Mouse (Mus musculus) monocyte, adult 2 months (primary cell): Measurements from ENCODE around the gene Fut11.

Experiments
- DNase-seq, 2 experiments: peaks; one replicate each; pipeline ENCODE4 v3.0.0; 2022; ENCODE audit warnings: low spot score in 2 of 2, low read depth in 1 of 2

Fut11 gene

GRCm38 (mm10) chr14:20713832-20714231 is 19.1 kb downstream of the Fut11 start:
- no peak for DNase-seq

DNA sequence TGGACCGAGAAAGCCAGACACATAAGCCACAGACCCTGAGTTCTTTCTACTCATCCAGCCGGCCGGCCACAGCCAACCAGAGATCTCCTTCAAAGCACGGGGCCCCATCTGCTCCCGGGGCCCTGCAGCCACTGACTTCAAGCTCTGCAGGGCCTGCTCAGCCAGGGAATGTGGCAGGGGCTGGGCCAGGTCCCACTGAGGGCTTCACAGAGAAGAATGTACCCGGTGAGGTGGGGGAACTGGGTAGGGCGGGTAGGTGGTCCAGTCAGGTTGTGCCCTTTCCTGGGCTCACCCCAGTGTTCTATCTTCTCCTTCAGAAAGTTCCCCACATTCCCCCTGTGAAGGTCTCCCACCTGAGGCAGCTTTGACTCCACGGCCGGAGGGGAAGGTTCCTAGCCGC is 23.7 kb downstream of the Fut11 start:
- no peak for DNase-seq

- no peak for DNase-seq
These were observed 25.0 kb downstream of the Fut11 start for GRCm38 (mm10) chr14:20719767-20720166.

DNA sequence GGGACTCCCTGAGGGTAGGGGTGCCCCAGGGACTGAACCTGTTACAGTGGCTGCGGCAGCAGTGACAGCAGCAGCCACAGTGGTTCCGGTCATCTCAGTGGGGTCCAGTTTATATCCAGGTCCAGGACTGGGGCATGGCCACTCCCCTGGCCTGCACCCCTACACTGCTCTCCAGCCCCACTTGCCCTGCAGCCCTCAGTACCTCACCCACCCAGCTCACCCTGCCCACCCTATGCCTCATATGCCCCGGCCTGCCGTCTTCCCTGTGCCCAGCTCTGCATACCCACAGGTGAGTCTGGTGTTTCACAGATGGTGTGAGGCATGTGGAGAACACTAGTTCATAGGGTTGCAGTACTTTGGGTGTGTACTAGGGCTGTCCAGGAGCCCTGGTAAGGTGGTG is 26.6 kb downstream of the Fut11 start:
- DNase-seq, result no peak

GRCm38 (mm10) chr14:20723006-20723405 is 28.2 kb downstream of the Fut11 start:
- no peak for DNase-seq

GRCm38 (mm10) chr14:20724043-20724442 is 29.3 kb downstream of the Fut11 start:
- DNase-seq, result no peak

GRCm38 (mm10) chr14:20725660-20726339 is 31.0 kb downstream of the Fut11 start:
- no peak for DNase-seq

GRCm38 (mm10) chr14:20729871-20730270 is 35.1 kb downstream of the Fut11 start:
- no peak for DNase-seq

- no peak for DNase-seq
These were observed 36.3 kb downstream of the Fut11 start for GRCm38 (mm10) chr14:20730853-20731602.

- no peak for DNase-seq
These were observed 38.5 kb downstream of the Fut11 start for GRCm38 (mm10) chr14:20733041-20733951.

- peak; percentile 69 to 83 for DNase-seq
These were observed 39.4 kb downstream of the Fut11 start, which contains the start of gene Ndst2 for GRCm38 (mm10) chr14:20733952-20734774. TSS of gene Ndst2 (minus strand) at chr14:20734562.

GRCm38 (mm10) chr14:20735052-20735451 is 40.3 kb downstream of the Fut11 start:
- no peak for DNase-seq

GRCm38 (mm10) chr14:20735892-20736390 is 41.2 kb downstream of the Fut11 start:
- no peak for DNase-seq

GRCm38 (mm10) chr14:20737306-20737705 is 42.5 kb downstream of the Fut11 start:
- DNase-seq, result peak; percentile 22 to 28

GRCm38 (mm10) chr14:20738511-20738910 is 43.7 kb downstream of the Fut11 start:
- DNase-seq, result no peak

DNA sequence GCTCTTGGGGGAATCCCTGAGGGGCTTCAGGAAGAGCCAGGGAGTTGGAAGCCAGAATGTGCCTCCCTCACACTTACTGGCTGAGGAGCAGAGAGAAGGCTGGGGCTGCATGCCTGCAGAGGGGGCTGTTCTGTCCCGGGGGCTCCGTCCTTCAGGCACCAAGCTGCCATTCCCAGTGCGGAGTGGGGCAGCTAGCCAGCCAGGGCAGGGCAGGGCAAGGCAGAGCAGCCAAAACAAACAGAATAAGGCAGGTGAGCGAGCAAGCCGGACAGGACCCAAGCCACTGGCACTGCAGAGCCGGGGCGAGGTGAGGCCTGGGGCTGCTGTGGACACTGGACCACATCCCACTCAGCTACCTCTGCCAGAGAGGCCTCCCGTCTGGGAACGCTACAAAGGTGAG is 46.5 kb downstream of the Fut11 start:
- DNase-seq, result no peak

GRCm38 (mm10) chr14:20743614-20744013 is 48.8 kb downstream of the Fut11 start:
- no peak for DNase-seq

- DNase-seq, result no peak
These were observed 52.2 kb downstream of the Fut11 start for GRCm38 (mm10) chr14:20746935-20747334.

DNA sequence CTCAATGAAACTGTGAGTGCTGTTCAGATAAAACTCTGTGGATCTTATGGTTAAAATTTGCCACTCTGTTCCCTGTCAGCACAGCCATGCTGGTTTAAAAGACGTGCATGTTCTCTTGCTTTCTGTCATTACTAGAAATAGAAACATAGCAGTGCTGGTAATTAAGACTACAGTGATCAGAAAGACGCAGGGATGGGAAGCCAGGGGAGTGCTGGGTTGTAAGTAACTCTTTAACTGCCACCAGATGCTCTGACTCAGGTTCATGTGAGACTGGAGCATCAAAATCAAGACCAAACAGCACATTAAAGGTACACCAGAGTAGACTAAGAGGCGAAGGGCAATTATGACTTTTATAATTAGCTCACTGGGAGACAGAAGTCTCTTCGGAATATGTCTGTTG is 53.6 kb downstream of the Fut11 start:
- no peak for DNase-seq

GRCm38 (mm10) chr14:20749494-20750051 is 54.8 kb downstream of the Fut11 start:
- no peak for DNase-seq
